Mouse (Mus musculus): ENCODE measurements around the gene Rcc1. TPM values are rescaled to one million over a fixed set of nuclear protein-coding genes. Genes with fewer than 3 reads are reported as not detected.
A peak's percentile ranks its signal among the peaks of the same experiment; 100 is the strongest.

The Rcc1 gene
- 42.2 and 42.4 TPM in 2 replicates for polyA plus RNA-seq (2014; fragmentation: Nextera tagmentation; extraction: Ambion mirVana)

- no peaks in the 10 kb centered on the region for H3K27me3 ChIP-seq (replicated peaks; ENCODE audit: control insufficient read depth, insufficient read depth, low read length)
- no peaks in the 10 kb centered on the region for H3K9me3 ChIP-seq (replicated peaks; ENCODE audit: control insufficient read depth, low read length)
- peaks cover 30% of the 10 kb centered on the region for H3K36me3 ChIP-seq (ENCODE audit: control insufficient read depth, insufficient read depth, low read length)
- H3K4me3 ChIP-seq (ENCODE audit: low read depth, low read length), result peak within 1 kb of the TSS; percentile 81
- H3K4me1 ChIP-seq (ENCODE audit: control insufficient read depth, insufficient read depth, low read length), result peaks cover 7% of the 10 kb centered on the region; the same call in 1 of the 2 replicates
- peak within 1 kb of the TSS; percentile 82 for H3K9ac ChIP-seq (ENCODE audit: low read length)
- H3K27ac ChIP-seq (ENCODE audit: low read depth, low read length), result peak within 1 kb of the TSS; percentile 90
- ATAC-seq (peak; percentile 93), DNase-seq (ENCODE audit: low spot score) (peak; percentile 97)
- H3K4me2 ChIP-seq (ENCODE audit: low read length), result peak within 1 kb of the TSS; percentile 88
- 0% methylated on average over 31 of the region's 31 CpGs for WGBS
Observed at GRCm38 (mm10) chr4:132353481-132353885, at the start of gene Rcc1. Gene Rcc1 (minus strand): TSS chr4:132353605.

GRCm38 (mm10) chr4:132401016-132401415 is 47.6 kb upstream of the Rcc1 start:
- ATAC-seq, result no peak
- Histone ChIP-seq H3K36me3 (ENCODE audit: control insufficient read depth, insufficient read depth, low read length) (no peaks in the 10 kb centered on the region), H3K4me1 (ENCODE audit: control insufficient read depth, insufficient read depth, low read length) (0 out of 2 replicates have a peak, but pooled peaks cover 2% of the 10 kb centered on the region), H3K9ac (ENCODE audit: low read length) (no peak overlapping the region), H3K27me3 (replicated peaks; ENCODE audit: control insufficient read depth, insufficient read depth, low read length) (no peaks in the 10 kb centered on the region), H3K27ac (ENCODE audit: low read depth, low read length) (no peak overlapping the region), H3K9me3 (replicated peaks; ENCODE audit: control insufficient read depth, low read length) (no peaks in the 10 kb centered on the region), H3K4me3 (ENCODE audit: low read depth, low read length) (no peak overlapping the region), H3K4me2 (ENCODE audit: low read length) (no peak overlapping the region)
- 90% methylated on average over 9 of the region's 9 CpGs for WGBS
- DNase-seq (ENCODE audit: low spot score), result no peak

- 67% methylated on average over 5 of the region's 5 CpGs for WGBS
- H3K27ac ChIP-seq (ENCODE audit: low read depth, low read length), result no peak overlapping the region
- DNase-seq (ENCODE audit: low spot score), result no peak
- H3K9ac ChIP-seq (ENCODE audit: low read length), result no peak overlapping the region
- H3K27me3 ChIP-seq (replicated peaks; ENCODE audit: control insufficient read depth, insufficient read depth, low read length), result no peaks in the 10 kb centered on the region
- 0 out of 2 replicates have a peak, but pooled peaks cover 2% of the 10 kb centered on the region for H3K4me1 ChIP-seq (ENCODE audit: control insufficient read depth, insufficient read depth, low read length)
- no peak overlapping the region for H3K4me2 ChIP-seq (ENCODE audit: low read length)
- H3K4me3 ChIP-seq (ENCODE audit: low read depth, low read length), result no peak overlapping the region
- H3K36me3 ChIP-seq (ENCODE audit: control insufficient read depth, insufficient read depth, low read length), result no peaks in the 10 kb centered on the region
- no peaks in the 10 kb centered on the region for H3K9me3 ChIP-seq (replicated peaks; ENCODE audit: control insufficient read depth, low read length)
- no peak for ATAC-seq
Observed at GRCm38 (mm10) chr4:132398863-132399262, 45.5 kb upstream of the Rcc1 start.

GRCm38 (mm10) chr4:132398045-132398774 is 44.8 kb upstream of the Rcc1 start:
- Histone ChIP-seq H3K36me3 (ENCODE audit: control insufficient read depth, insufficient read depth, low read length) (no peaks in the 10 kb centered on the region), H3K4me1 (ENCODE audit: control insufficient read depth, insufficient read depth, low read length) (0 out of 2 replicates have a peak, but pooled peaks cover 2% of the 10 kb centered on the region), H3K4me2 (ENCODE audit: low read length) (0 out of 2 replicates have a peak overlapping the region, but pooled peaks have one; percentile 12), H3K9ac (ENCODE audit: low read length) (no peak overlapping the region), H3K27ac (ENCODE audit: low read depth, low read length) (no peak overlapping the region), H3K27me3 (replicated peaks; ENCODE audit: control insufficient read depth, insufficient read depth, low read length) (no peaks in the 10 kb centered on the region), H3K9me3 (replicated peaks; ENCODE audit: control insufficient read depth, low read length) (no peaks in the 10 kb centered on the region), H3K4me3 (ENCODE audit: low read depth, low read length) (no peak overlapping the region)
- ATAC-seq (no peak), DNase-seq (ENCODE audit: low spot score) (peak; percentile 63)
- WGBS, result 50% methylated on average over 11 of the region's 11 CpGs

- Histone ChIP-seq H3K4me3 (ENCODE audit: low read depth, low read length) (no peak overlapping the region), H3K36me3 (ENCODE audit: control insufficient read depth, insufficient read depth, low read length) (no peaks in the 10 kb centered on the region), H3K9ac (ENCODE audit: low read length) (no peak overlapping the region), H3K27me3 (replicated peaks; ENCODE audit: control insufficient read depth, insufficient read depth, low read length) (no peaks in the 10 kb centered on the region), H3K4me1 (ENCODE audit: control insufficient read depth, insufficient read depth, low read length) (0 out of 2 replicates have a peak, but pooled peaks cover 2% of the 10 kb centered on the region), H3K27ac (ENCODE audit: low read depth, low read length) (no peak overlapping the region), H3K9me3 (replicated peaks; ENCODE audit: control insufficient read depth, low read length) (no peaks in the 10 kb centered on the region), H3K4me2 (ENCODE audit: low read length) (no peak overlapping the region)
- DNase-seq (ENCODE audit: low spot score) (no peak), ATAC-seq (no peak)
- WGBS, result 91% methylated on average over 3 of the region's 3 CpGs
Observed at GRCm38 (mm10) chr4:132397120-132397519, 43.7 kb upstream of the Rcc1 start.

- Histone ChIP-seq H3K27ac (ENCODE audit: low read depth, low read length) (no peak overlapping the region), H3K4me3 (ENCODE audit: low read depth, low read length) (no peak overlapping the region), H3K9me3 (replicated peaks; ENCODE audit: control insufficient read depth, low read length) (no peaks in the 10 kb centered on the region), H3K9ac (ENCODE audit: low read length) (no peak overlapping the region), H3K4me1 (ENCODE audit: control insufficient read depth, insufficient read depth, low read length) (0 out of 2 replicates have a peak, but pooled peaks cover 2% of the 10 kb centered on the region), H3K36me3 (ENCODE audit: control insufficient read depth, insufficient read depth, low read length) (no peaks in the 10 kb centered on the region), H3K27me3 (replicated peaks; ENCODE audit: control insufficient read depth, insufficient read depth, low read length) (no peaks in the 10 kb centered on the region), H3K4me2 (ENCODE audit: low read length) (no peak overlapping the region)
- no peak for ATAC-seq
- 95% methylated on average over 7 of the region's 7 CpGs for WGBS
- no peak for DNase-seq (ENCODE audit: low spot score)
Observed at GRCm38 (mm10) chr4:132396251-132396650, 42.8 kb upstream of the Rcc1 start.

- DNase-seq (ENCODE audit: low spot score), result no peak
- no peak for ATAC-seq
- Histone ChIP-seq H3K9me3 (replicated peaks; ENCODE audit: control insufficient read depth, low read length) (no peaks in the 10 kb centered on the region), H3K27ac (ENCODE audit: low read depth, low read length) (no peak overlapping the region), H3K4me2 (ENCODE audit: low read length) (no peak overlapping the region), H3K36me3 (ENCODE audit: control insufficient read depth, insufficient read depth, low read length) (peaks cover 2% of the 10 kb centered on the region), H3K4me1 (ENCODE audit: control insufficient read depth, insufficient read depth, low read length) (no peaks in the 10 kb centered on the region), H3K9ac (ENCODE audit: low read length) (no peak overlapping the region), H3K4me3 (ENCODE audit: low read depth, low read length) (no peak overlapping the region), H3K27me3 (replicated peaks; ENCODE audit: control insufficient read depth, insufficient read depth, low read length) (no peaks in the 10 kb centered on the region)
- WGBS, result 92% methylated on average over 8 of the region's 8 CpGs
Observed at GRCm38 (mm10) chr4:132391063-132391740, 37.8 kb upstream of the Rcc1 start.

GRCm38 (mm10) chr4:132389302-132389701 is 35.9 kb upstream of the Rcc1 start:
- no peak overlapping the region for H3K27ac ChIP-seq (ENCODE audit: low read depth, low read length)
- H3K9me3 ChIP-seq (replicated peaks; ENCODE audit: control insufficient read depth, low read length), result no peaks in the 10 kb centered on the region
- ATAC-seq (no peak), DNase-seq (ENCODE audit: low spot score) (no peak)
- H3K36me3 ChIP-seq (ENCODE audit: control insufficient read depth, insufficient read depth, low read length), result peaks cover 9% of the 10 kb centered on the region
- H3K4me2 ChIP-seq (ENCODE audit: low read length), result no peak overlapping the region
- H3K9ac ChIP-seq (ENCODE audit: low read length), result no peak overlapping the region
- no peaks in the 10 kb centered on the region for H3K27me3 ChIP-seq (replicated peaks; ENCODE audit: control insufficient read depth, insufficient read depth, low read length)
- WGBS, result 87% methylated on average over 4 of the region's 4 CpGs
- no peaks in the 10 kb centered on the region for H3K4me1 ChIP-seq (ENCODE audit: control insufficient read depth, insufficient read depth, low read length)
- H3K4me3 ChIP-seq (ENCODE audit: low read depth, low read length), result no peak overlapping the region

- DNase-seq (ENCODE audit: low spot score), result no peak
- H3K9ac ChIP-seq (ENCODE audit: low read length), result no peak overlapping the region
- 89% methylated on average over 5 of the region's 5 CpGs for WGBS
- H3K36me3 ChIP-seq (ENCODE audit: control insufficient read depth, insufficient read depth, low read length), result peaks cover 9% of the 10 kb centered on the region
- H3K27ac ChIP-seq (ENCODE audit: low read depth, low read length), result no peak overlapping the region
- H3K27me3 ChIP-seq (replicated peaks; ENCODE audit: control insufficient read depth, insufficient read depth, low read length), result no peaks in the 10 kb centered on the region
- H3K4me2 ChIP-seq (ENCODE audit: low read length), result no peak overlapping the region
- ATAC-seq, result no peak
- no peaks in the 10 kb centered on the region for H3K9me3 ChIP-seq (replicated peaks; ENCODE audit: control insufficient read depth, low read length)
- no peaks in the 10 kb centered on the region for H3K4me1 ChIP-seq (ENCODE audit: control insufficient read depth, insufficient read depth, low read length)
- H3K4me3 ChIP-seq (ENCODE audit: low read depth, low read length), result no peak overlapping the region
Observed at GRCm38 (mm10) chr4:132387617-132388016, 34.2 kb upstream of the Rcc1 start.

All from forebrain, embryonic 14.5 days (tissue).